Mouse (Mus musculus): ENCODE measurements around the gene Bmp7.

Bmp7 gene

DNA sequence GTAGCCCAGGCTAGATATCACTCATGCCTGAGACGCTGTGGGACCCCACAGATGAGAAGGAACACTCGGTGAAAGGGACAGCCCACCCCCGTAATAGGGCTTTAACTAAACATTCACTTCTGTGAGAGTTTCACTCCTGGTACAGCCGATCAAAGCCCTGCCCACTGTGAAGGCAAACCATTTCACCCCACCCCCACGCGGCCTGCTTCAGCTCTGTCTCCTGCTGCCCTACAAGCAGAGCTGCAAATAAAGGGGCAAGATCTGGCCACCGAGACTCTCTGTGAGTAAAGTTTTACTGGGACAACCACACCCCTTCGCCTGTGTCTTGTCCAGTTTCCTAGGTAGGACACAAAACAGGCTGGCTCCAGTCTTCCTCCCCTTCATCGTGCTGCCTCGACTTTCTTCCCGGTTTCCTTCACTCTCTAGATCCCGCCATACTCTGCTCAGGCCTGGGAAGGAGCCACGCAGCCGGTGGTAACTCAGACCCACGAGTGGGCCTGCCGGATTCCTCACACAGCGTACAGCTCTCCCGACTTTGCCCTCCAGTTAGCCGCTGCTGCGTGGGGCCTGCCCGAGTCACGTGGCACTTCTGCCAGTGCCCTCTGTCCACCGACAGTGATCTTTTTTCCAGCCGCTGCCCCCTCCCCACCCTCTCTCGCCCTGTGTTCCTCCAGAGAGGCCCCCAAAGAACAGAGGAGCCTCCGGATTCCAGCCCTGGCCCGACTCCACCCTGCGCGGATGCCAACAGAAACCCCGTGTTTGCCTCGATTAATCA is 94.4 kb downstream of the Bmp7 start:
- no peak for DNase-seq

DNA sequence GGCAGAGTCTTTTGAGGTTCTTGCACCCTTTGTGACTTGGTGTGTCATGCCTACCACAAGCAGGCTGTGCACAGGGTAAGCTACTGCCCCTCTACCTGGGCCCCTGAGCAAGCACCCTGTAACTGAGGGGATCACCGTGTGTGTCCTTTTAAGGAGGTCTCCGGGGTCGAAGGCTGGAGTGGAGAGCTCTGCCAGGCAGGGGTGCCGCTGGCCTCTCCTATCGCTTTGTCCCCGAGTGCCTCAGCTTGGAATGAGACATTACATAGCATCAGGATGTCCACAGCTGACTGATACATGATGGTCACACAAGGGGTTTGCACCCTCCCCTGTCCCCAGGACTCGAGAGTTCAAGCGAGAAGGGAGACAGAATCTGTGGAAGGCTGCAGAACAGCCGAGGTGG is 96.2 kb downstream of the Bmp7 start:
- DNase-seq = no peak

DNA sequence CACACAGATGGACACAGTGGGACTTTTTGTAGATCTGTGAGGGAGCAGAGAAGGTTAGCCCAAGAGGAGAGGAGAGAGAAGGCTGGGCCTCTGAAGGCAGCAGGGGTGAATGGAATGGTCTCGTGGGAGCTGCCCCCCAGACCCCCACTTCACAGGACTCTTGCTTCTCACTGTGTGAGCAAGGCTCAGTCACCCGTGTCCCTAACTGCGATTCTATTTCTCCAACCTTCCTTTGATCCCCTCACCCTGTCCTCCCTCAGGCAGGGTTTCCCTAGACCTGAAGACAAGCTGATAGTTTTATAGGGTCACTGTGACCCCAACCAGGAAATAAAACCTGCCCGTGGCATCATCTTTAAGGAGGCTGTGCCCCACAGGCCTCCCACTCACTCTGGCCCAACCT is 97.8 kb downstream of the Bmp7 start:
- no peak for DNase-seq

DNA sequence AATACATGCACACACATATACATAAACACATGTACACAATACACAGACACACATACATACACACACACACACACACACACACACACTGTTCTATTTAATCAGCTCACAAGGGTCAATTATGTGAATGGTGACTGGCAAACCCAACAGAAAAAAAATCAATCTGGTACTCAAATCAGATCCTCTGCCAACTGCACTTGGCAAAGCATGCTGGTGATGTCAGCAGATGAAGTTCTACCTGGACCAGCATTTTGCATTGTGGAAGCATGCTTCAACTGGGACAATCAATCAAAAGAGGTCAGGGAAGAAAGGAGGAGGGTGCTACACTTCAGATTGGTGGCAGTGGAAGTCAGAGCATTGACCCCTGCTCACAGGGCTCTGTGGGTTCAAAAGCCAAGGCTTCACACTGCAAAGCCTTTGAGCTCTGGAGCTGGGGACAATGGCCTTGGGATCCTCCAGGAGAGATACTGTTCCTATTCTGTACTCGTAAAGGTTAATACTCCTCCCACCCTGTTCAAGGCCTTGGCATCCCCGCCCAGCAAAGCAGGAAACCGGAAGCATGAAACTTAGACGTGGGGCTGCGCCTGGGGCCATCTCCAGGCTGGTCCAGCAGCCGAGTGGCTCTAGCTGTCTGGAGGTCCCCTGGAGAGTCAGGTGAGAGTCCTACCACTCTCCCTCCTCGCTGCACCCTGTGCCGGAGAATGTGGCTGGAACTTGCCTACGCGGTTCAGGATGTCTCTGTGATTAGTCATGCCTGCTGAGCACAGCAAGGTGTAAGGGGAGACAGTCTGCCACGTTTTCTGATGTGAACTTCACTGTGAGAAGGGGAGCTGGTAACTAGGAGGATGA is 99.0 kb downstream of the Bmp7 start:
- DNase-seq = no peak

DNA sequence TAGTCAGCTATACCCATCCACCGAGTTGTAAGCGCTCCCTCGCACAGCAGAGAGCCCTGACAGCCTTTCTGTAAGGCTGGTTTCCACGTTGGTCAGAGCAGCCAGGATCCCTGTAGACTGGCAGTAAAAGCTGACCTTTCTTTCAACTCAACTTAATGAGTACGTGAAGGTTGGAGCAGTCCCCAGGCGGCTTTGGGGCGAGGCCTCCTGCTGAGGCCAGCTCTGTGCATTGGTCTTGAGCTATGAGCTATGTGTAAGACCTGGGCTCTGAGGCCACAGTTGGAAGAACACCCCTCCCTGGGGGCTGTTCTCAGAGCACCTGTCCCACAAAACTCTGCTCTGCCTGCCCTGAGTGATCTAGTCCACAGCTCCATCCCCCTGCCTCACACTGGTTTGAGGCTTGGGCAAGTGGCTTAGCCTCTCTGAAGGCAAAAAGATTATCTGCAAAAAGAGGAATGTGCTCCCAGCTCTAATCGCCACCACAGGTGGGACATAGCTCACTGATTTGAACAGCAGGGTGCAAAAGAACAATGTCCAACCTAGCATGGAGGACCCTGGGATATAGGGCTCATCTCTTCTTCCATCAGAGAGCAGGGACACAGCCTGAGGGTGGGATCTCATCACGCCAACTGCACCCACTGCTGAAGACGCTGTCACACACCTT is 100.7 kb downstream of the Bmp7 start:
- DNase-seq = no peak

DNA sequence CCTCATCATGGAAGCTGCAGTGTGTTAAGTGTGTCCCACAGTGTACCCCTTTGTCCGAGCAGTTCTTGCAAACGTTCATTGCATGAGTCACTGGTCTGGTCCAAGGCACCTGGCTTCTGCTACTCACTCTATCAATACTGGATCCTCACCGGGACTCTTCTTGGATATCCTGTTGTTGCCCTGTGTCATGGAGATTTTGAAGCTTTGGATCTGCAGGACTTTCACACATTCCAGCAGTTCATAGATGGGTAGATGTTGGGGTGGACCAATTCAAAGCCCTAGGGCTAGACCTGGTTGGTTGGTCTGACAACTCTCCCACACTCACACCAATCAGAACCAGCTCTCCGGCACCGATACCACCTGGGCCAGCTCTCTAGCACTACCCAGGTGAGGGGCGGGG is 103.6 kb downstream of the Bmp7 start:
- DNase-seq = no peak

DNA sequence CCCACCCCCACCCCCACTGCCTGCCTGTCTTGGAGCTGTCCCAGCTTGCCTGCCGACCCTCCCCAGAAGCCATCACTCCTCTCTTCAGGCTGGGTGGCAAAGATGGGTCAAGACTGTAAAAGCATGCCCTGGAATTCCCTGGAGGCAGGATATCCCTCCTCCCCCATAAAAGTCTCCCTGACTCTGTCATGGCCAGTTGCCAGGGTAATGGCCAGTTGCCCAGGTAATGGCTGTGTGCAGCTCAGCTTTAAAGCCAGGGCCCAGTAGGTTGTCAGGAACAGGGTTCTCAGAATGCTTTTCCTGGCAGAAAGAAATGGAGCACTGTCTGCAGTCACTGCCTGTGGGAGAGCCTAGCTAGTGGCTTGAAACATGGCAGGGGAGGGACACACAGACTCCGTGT is 106.9 kb downstream of the Bmp7 start:
- DNase-seq = no peak

DNA sequence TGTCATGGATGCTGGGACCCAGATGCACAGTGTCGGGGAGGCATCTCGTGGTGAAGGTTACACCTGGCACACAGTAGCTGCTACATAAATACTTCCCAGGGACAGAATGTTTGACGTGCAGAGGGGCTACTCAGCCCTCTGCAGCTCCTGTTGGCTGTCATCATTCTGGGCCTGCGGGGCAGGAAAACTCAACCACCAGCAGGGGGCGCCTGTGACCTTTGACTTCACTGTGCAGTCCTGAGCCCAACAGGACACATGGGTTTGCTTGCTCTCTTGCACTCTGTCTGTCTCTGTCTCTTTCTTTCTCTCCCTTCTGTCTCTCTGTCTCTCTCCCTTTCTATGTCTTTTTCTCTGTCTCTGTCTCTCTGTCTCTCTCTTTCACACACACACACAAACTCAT is 108.4 kb downstream of the Bmp7 start:
- DNase-seq = peak; percentile 59 to 62

DNA sequence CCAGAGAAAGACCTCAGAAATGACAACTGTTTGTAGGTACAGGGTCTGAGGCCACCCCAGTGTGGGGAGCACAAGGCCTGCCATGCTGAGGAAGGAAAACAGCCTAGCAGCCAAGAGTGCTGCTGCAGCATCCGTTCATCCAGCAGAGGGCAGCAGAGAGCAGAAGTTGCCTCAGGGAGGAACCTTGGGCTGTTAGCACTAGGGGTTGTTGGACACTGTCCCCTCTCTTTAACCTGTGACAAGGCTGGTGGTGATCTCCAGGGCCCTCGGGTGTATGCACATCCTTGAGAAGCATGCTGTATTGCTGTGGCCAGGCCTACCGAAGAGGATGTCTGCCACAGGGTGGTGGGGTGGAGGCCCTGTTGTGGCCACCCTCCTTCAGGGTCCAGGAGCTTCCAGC is 109.0 kb downstream of the Bmp7 start:
- peak; percentile 68 to 69 for DNase-seq

DNA sequence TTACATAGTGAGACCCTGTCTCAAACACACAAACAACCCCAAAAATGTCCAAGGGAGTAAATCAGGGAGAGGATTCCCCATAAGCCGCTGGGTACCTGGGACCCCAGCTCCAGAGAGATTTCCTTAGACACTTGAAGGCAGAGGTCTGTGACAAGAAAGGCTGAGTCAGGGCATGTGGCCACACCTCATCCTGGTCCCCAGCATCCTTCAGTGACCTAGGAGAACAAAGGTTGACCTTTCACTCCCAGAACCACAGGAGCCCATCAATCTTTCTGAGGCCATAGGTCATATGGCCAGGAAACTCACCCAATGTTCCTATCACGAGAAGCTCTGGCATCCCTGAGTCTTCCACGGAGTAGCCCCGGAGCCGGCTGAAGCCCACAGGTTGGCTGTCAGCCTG is 111.9 kb downstream of the Bmp7 start:
- no peak for DNase-seq

DNA sequence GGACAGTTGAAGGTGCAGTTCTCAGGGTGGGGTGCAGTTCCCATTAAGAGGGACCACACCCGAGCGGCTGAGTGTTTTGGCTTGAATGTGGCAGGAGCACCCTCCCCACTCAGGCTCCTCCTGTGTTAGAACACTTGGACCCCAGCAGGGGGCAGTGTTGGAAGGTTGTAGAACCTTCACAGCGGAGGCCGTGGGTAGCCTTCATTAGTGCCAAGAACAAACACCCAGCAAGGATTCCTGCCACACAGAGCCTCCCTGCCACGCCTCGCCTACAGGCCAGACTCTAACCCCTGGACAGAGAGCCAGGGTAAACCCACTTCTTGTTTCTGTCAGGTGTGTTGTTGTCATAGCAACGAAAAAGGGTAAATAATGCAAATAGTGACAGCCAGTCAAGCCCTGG is 112.6 kb downstream of the Bmp7 start:
- no peak for DNase-seq

DNA sequence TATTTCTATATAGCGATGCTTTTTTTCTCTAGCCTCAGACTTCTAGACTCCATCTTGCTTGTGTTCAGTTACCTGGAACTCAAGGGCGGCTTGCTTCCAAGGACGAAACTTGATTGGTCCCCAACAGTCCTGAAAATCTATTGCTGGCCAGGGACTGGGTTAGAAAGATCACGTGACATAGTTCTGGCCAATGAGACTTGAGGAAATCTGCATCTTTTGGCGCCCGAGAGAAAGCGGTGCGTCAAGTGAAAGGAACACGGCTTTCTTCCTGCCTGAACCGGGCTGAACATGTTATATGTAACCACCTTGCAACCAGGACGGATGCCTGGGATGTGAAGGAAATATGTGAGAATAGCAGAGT is 114.4 kb downstream of the Bmp7 start:
- no peak for DNase-seq

DNA sequence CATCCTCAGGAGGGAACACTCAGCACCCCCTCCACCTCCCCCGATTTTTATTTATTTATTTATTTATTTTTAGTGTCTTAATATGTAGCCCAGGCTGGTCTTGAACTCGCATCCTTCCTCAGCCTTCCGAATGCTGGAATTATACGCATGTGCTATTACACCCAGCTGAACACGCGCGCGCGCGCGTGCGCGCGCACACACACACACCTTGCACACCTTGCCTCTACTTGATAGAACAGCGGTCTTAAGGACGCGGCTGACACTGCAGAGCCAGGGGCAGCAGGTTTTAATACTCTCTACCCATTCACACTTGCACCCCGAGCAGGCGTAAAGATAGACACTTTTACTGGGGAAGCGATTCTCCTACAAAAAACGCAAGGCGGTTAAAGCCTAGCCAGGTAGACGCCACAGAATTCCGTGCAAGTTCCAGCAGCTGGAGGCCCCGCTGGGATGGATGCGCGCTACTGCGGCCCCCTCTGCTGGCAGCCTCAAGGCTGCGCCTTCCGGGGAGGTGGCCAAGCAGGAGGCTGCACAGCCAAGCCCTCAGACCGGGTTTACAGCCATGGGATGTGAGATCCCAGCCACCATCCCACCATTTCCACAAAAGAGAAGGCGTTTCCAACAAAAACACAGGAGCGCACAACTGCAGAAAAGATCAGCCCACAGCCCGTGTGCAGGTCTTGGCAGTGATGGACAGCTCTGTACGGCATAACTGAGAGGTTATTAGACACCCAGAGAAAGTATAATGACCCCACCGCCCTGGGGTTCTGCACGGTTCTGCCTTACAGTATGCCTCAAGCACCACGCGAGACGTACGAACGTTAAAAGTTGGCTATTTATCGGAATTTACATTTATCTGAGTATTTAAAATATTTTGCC is 115.0 kb downstream of the Bmp7 start:
- peak; percentile 39 to 41 for DNase-seq

DNA sequence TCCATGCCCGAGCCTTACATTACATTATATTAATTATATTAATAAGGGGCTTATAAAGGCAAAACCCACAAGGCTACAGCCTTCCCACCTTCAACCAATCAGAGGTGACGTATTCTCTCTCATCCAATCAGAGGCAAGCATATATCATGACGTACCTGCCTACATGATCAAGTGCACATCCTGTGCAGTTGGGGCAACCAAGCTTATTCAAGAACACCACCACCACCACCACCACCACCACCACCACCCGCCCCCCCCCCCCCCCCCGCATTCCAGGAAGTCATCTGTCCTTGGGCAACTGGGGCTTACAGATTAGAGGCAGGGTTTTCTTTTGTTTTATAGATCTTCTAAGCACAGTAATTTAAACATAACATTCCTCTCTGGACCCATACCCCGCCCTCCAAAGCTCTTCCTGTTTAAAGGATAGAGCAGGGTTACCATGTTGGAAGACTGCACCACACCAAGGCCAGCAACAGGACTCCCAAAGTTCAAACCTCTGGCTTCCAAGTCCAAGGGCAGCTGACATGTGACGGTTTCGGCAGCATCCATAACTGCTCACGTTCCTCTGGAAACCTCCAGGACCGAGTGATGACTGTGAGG is 121.4 kb downstream of the Bmp7 start:
- DNase-seq = no peak

All from thymus, adult 18-20 months (tissue).